Mouse (Mus musculus): Measurements from ENCODE around the gene Gmip.

- TF ChIP-seq CTCF (IDR thresholded peaks at IDR 0.05; ENCODE audit: extremely low read depth, insufficient read length, insufficient replicate concordance, low read depth, low read length) (no peak), POLR2A (IDR thresholded peaks at IDR 0.05; ENCODE audit: low read depth, low read length) (no peak)
Observed at GRCm38 (mm10) chr8:69790364-69790763, 18.1 kb upstream of the Gmip start.
